Mouse (Mus musculus) embryonic fibroblast, embryonic 13.5 days (primary cell): ENCODE data around the gene Zdhhc14.

Experiments
- CTCF ChIP-seq: IDR thresholded peaks from 2 replicates; pipeline ENCODE4 v1.5.1; 2011; ENCODE audit warnings: mild to moderate bottlenecking, control low read depth, low read length, moderate library complexity, borderline replicate concordance; ENCODE audit not compliant: insufficient read depth
- POLR2A ChIP-seq: IDR thresholded peaks from 2 replicates; pipeline ENCODE4 v1.6.1; 2011; ENCODE audit warnings: low read depth, mild to moderate bottlenecking, control low read depth, low read length, moderate library complexity

- TF ChIP-seq POLR2A (0 out of 2 replicates have a peak, but pooled peaks have one; percentile 23), CTCF (no peak)
These were observed 307.2 kb downstream of the Zdhhc14 start for GRCm38 (mm10) chr17:5799396-5800021.
